Mouse (Mus musculus) heart, embryonic 16.5 days (tissue): Measurements from ENCODE around the gene Gm12166. TPM values are rescaled to one million over a fixed set of nuclear protein-coding genes. Genes with fewer than 3 reads are reported as not detected.

Source experiments
- ATAC-seq: fragments of 200-750 bp; cut with Nextera tagmentation; replicated peaks from 2 replicates; pipeline ENCODE4 v1.8.0; 2017; ENCODE audit warnings: moderate number of reproducible peaks; ENCODE audit not compliant: insufficient read depth, low FRiP score; ENCODE audit errors: extremely low read depth
- H3K27ac ChIP-seq: fragments of 300-500 bp; sonication (generic); 2 replicates; pipeline ENCODE4 v1.5.1; 2014; ENCODE audit warnings: mild to moderate bottlenecking, low read length, control low read depth, moderate library complexity
- H3K27me3 ChIP-seq: fragments of 300-500 bp; sonication (generic); 2 replicates; pipeline ENCODE4 v1.6.1; 2014; ENCODE audit warnings: low read length, mixed read lengths; ENCODE audit not compliant: control insufficient read depth, insufficient read depth
- H3K36me3 ChIP-seq: fragments of 300-500 bp; sonication (generic); 2 replicates; pipeline ENCODE4 v1.6.1; 2014; ENCODE audit not compliant: control insufficient read depth, insufficient read depth
- H3K4me1 ChIP-seq: fragments of 300-500 bp; sonication (generic); 2 replicates; pipeline ENCODE4 v1.6.1; 2014; ENCODE audit warnings: low read length, mixed read lengths; ENCODE audit not compliant: control insufficient read depth, insufficient read depth
- H3K4me2 ChIP-seq: fragments of 300-500 bp; sonication (generic); 2 replicates; pipeline ENCODE4 v1.6.1; 2014; ENCODE audit warnings: low read depth, mild to moderate bottlenecking, control low read depth, low read length
- H3K4me3 ChIP-seq: fragments of 300-500 bp; sonication (generic); 2 replicates; pipeline ENCODE4 v1.5.1; 2014; ENCODE audit warnings: mild to moderate bottlenecking, control low read depth, low read length
- H3K9ac ChIP-seq: fragments of 300-500 bp; sonication (generic); 2 replicates; pipeline ENCODE4 v1.6.1; 2014; ENCODE audit warnings: low read length, control low read depth
- H3K9me3 ChIP-seq: fragments of 300-500 bp; sonication (generic); replicated peaks from 2 replicates; pipeline ENCODE4 v1.6.1; 2016; ENCODE audit warnings: low read length; ENCODE audit not compliant: control insufficient read depth
- WGBS: fragments of 180-500 bp; shearing (Covaris S2); extraction: QIAGEN DNeasy Blood & Tissue Kit; methylation state at CpG from one replicate; pipeline ENCODE4 v1.1.7; 2014; 5-methylcytosine and 5-hydroxymethylcytosine counted together
- polyA plus RNA-seq: library from polyadenylated mRNA; unstranded; fragments of >200 nt; fragmentation: Nextera tagmentation; extraction: Ambion mirVana; gene quantifications from 2 replicates; pipeline ENCODE4 v1.2.1, GENCODE M21; 2015

Gene Gm12166
- polyA plus RNA-seq, 1 experiment from 2014 or later = 10.7 TPM

DNA sequence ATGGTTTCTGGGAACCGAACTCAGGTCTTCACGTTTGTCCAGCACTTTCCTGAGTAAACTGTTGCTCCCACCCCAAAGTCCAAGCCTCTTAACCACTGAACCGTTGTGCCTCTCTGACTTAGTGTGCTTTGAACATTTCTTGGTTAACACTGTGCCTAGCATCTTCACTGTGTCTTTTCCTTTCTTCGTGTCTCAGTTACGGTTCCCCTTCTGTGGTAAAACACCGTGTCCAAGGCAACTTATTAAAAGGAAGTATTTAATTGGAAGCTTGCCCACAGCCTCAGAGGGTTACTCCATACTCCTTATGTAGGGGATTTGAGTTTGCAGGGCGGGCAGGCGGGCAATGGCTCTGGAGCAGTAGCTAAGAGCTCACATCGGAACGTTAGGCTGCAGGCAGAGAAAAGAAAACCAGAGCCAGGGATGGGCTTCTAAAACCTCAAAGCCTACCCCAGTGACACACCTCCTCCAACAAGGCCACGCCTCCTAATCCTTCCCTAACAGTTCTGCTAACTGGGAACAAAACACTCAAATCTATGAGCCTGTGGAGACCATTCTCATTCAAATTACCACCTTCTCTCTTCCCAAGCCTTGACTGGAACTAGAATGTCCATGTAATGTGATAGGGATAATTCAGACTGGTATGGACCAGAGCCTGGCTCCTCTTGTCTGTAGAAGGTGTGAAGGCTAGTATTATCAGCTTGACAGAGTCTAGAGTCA is 24.5 kb upstream of the Gm12166 start:
- Histone ChIP-seq H3K9ac (no peak overlapping the region), H3K9me3 (no peaks in the 10 kb centered on the region), H3K4me3 (no peak overlapping the region), H3K4me1 (peaks cover 44% of the 10 kb centered on the region), H3K27me3 (no peaks in the 10 kb centered on the region), H3K4me2 (no peak overlapping the region), H3K27ac (peak overlapping the region; percentile 30), H3K36me3 (peaks cover 37% of the 10 kb centered on the region)
- 84% methylated on average over 11 of the region's 11 CpGs for WGBS
- ATAC-seq = no peak

DNA sequence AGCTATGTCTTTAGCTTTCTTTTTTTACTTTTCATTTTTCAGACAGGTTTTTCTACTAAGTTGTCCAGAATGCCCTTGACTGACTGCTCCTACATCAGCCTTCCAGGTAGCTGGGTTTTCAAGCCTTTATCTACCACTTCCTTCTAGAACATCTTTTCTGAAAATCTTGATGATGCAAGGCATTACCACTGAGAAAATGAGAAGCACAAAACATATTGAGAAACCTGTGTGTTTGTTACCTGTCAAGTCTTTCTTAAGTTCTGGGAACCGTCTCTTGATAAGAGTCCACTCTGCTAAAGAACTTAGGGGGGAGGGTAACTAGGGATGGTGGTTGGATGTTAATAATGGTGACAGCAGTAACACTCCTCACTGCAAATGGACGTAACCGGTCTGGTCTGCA is 23.4 kb upstream of the Gm12166 start:
- no peaks in the 10 kb centered on the region for H3K9me3 ChIP-seq
- H3K4me1 ChIP-seq = peaks cover 49% of the 10 kb centered on the region
- H3K4me3 ChIP-seq = no peak overlapping the region
- H3K9ac ChIP-seq = no peak overlapping the region
- no peak for ATAC-seq
- H3K36me3 ChIP-seq = peaks cover 37% of the 10 kb centered on the region
- H3K27me3 ChIP-seq = no peaks in the 10 kb centered on the region
- 55% methylated on average over 3 of the region's 3 CpGs for WGBS
- H3K27ac ChIP-seq = no peak overlapping the region; the same call in 1 of the 2 replicates
- H3K4me2 ChIP-seq = no peak overlapping the region

DNA sequence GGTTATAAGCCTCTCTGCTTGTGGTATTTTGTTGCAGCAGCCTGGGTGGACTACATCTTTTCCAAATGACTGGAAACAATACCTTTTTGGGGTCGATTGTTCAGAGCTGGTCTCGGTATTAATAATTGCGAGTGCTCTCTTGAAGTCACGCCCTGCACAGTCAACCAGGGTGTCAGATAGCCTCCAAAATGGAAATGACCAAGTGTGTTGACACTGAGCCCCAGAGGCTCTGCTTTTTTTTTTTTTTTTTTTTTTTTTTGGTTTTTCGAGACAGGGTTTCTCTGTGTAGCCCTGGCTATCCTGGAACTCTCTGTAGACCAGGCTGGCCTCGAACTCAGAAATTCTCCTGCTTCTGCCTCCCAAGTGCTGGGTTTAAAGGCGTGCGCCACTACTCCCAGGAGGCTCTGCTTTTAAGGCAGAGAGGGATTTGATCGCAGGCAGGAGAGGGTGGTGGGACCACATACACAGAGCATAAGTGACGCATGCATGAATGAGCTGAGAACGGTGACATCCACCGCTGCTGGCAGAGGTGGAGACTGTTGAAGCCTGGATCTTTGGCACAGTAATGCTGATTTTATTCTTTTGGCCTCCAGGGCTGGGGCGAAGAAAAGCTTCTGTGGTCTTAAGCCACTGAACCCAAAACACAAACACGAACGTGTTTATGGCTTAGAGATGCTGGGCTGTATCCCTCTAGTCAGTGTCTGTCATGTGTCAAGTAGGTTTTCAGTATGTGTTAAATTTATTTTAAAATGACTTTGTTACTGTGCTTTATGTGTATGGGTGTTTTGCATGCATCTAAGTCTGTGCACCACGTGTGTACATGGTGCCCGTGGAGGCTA is 21.9 kb upstream of the Gm12166 start:
- H3K4me3 ChIP-seq = no peak overlapping the region
- H3K4me2 ChIP-seq = no peak overlapping the region
- peaks cover 56% of the 10 kb centered on the region for H3K4me1 ChIP-seq
- no peaks in the 10 kb centered on the region for H3K9me3 ChIP-seq
- peak overlapping the region; percentile 77 for H3K27ac ChIP-seq
- no peak overlapping the region for H3K9ac ChIP-seq
- no peaks in the 10 kb centered on the region for H3K27me3 ChIP-seq
- no peak for ATAC-seq
- H3K36me3 ChIP-seq = peaks cover 30% of the 10 kb centered on the region
- WGBS = 86% methylated on average over 16 of the region's 17 CpGs

DNA sequence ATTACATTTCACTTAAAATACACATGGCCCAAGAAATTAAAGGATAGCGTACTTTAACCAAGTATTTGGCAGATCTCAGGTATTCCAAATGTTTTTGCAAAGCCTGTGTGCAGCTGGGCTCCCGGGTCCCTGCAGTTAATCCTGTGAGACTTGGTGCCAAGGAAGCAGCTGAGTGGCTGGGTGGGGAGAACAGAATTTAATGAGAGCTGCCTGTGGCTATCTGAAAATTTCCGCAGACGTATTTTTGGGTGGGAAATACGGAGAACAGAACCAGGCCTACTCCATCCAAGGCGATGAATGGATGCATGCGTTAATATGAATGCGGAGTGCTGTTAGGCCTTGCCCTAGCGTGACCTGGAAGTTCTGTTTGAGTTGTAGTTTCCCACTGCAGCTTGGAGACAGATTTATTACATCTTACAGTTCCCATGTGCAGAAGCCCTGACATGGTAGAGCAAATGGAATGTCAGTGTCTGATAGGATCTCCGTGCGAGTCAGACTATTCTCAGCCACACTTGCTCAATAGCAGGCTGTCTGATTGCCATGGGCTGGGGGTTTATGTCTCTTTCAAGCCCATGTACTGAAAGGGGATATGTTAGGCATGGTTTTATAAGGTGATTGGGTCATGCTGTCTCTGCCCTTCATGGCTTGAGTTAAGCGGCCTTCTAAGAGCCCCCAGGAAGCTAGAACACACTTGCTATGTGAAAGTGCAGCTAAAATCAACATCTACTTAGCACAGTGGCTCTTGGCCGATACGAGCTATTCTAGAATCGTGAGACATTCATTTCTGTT is 21.1 kb upstream of the Gm12166 start:
- WGBS = 54% methylated on average over 15 of the region's 15 CpGs
- no peak overlapping the region; the same call in 1 of the 2 replicates for H3K9ac ChIP-seq

DNA sequence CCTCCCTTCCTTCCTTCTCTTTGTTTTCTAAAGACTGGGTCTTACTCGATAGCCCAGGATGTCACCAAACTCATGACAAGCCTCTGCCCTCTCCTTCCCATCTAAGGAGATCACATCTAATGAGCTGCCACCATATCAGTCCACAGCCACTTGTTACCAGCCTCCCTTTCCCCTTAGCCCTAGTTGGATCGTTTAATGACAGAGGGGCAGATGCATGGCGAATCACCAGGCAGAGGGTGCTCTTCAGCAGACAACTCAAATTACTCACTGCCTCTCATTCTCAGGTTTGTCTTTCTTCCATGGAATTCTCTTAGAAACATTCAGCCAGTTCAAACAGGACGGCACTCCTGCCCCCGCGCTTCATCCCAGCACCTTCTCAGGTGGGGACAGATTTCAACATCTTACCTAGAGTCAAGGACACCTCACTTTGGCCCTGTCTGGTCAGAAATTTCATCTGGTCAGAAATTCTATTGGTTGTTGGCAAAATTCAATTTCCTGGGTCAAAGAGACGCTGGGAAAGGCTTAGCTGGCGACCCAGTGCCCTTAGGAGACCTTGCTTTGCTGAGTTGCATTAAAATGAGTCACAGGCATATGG is 20.4 kb upstream of the Gm12166 start:
- no peaks in the 10 kb centered on the region for H3K27me3 ChIP-seq
- H3K4me2 ChIP-seq = no peak overlapping the region
- no peaks in the 10 kb centered on the region for H3K9me3 ChIP-seq
- H3K9ac ChIP-seq = no peak overlapping the region
- peak overlapping the region; percentile 77 for H3K27ac ChIP-seq
- 65% methylated on average over 8 of the region's 8 CpGs for WGBS
- peaks cover 59% of the 10 kb centered on the region for H3K4me1 ChIP-seq
- no peak overlapping the region for H3K4me3 ChIP-seq
- peaks cover 18% of the 10 kb centered on the region for H3K36me3 ChIP-seq
- ATAC-seq = no peak

More for the DNA sequence above, 21.1 kb upstream of the Gm12166 start:
- Histone ChIP-seq H3K4me2 (no peak overlapping the region), H3K36me3 (peaks cover 23% of the 10 kb centered on the region), H3K9me3 (no peaks in the 10 kb centered on the region), H3K4me1 (peaks cover 63% of the 10 kb centered on the region), H3K27ac (peak overlapping the region; percentile 77), H3K4me3 (no peak overlapping the region), H3K27me3 (no peaks in the 10 kb centered on the region)
- no peak for ATAC-seq

DNA sequence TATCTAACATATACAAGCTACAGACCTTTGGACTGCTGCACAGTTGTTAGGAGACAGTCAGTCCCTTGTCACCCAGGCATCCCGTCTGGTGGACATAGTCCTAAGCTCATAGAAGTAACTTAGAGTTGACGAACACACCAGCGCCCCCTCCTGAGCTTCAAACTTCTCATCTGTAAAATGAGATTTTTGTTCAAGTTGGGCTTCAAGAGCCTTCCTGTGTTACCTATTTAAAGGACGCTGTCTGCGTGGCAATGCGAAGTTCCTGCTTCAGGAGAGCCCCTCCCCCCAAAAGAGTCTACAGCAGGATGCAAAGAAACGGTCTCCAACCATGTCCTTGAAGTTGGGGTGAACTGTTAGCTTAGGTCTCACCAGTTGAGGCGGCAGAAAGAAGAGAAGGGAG is 18.7 kb upstream of the Gm12166 start:
- peaks cover 5% of the 10 kb centered on the region for H3K36me3 ChIP-seq
- no peaks in the 10 kb centered on the region for H3K9me3 ChIP-seq
- H3K9ac ChIP-seq = peak overlapping the region; percentile 28; the same call in 1 of the 2 replicates
- H3K4me3 ChIP-seq = no peak overlapping the region
- peaks cover 73% of the 10 kb centered on the region for H3K4me1 ChIP-seq
- H3K27me3 ChIP-seq = no peaks in the 10 kb centered on the region
- H3K27ac ChIP-seq = peak overlapping the region; percentile 96
- 76% methylated on average over 8 of the region's 8 CpGs for WGBS
- H3K4me2 ChIP-seq = no peak overlapping the region
- no peak for ATAC-seq

DNA sequence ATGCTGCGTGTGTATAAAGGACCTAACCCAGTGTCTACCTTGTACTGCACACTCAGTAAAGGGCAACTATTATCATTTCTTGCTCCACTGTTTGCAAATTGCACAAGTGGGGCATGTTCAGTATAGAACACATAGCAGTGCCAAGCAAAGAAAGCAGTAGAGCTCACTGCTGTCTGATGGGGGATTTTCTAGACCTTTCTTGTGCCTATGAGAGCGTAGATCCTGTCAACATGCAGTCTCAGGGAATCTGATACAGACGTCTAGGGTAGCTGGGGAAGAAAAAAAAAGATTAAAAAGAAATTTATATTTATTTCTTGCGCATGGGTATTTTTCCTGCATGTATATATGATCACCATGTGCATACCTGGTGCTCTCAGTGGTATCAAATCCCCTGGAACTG is 18.0 kb upstream of the Gm12166 start:
- Histone ChIP-seq H3K36me3 (no peaks in the 10 kb centered on the region; the same call in 1 of the 2 replicates), H3K9me3 (no peaks in the 10 kb centered on the region), H3K4me3 (no peak overlapping the region), H3K27ac (peak overlapping the region; percentile 96), H3K4me2 (peak overlapping the region; percentile 25), H3K4me1 (peaks cover 74% of the 10 kb centered on the region), H3K27me3 (no peaks in the 10 kb centered on the region), H3K9ac (peak overlapping the region; percentile 70)
- ATAC-seq = no peak
- WGBS = 71% methylated on average over 4 of the region's 4 CpGs

DNA sequence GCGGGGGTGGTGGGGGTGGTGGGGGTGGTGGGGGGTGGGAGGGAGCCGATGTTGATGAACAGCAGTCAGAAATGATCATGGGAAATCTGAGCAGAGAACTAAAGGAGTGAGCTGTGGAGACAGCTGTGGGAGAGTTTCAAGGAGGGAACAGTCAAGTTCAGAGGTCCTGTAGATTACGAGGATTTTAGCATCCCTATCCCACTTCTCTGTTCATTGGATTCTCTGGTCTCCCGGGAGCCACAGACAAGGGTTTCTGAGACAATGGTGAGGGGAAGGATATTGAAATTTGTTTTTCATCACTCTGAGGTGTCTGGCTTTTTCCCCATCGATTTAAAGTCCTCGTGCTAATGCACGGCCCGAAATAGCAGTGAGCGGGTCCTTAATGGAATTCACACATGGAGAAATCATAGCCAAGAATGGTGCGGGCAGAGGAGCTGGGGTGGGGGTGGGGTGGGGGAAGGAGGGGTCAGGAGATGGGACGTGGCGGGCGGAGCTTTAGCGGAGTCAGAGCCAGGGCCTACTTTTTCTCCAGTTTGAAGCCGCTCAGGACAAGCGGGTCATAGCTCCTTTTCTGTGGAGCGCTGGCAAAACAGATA is 17.4 kb upstream of the Gm12166 start:
- no peaks in the 10 kb centered on the region for H3K27me3 ChIP-seq
- no peak overlapping the region for H3K4me3 ChIP-seq
- H3K4me1 ChIP-seq = peaks cover 80% of the 10 kb centered on the region
- peak; percentile 62 for ATAC-seq
- no peaks in the 10 kb centered on the region for H3K9me3 ChIP-seq
- peak overlapping the region; percentile 70 for H3K9ac ChIP-seq
- H3K27ac ChIP-seq = peak overlapping the region; percentile 96
- no peaks in the 10 kb centered on the region; the same call in 1 of the 2 replicates for H3K36me3 ChIP-seq
- WGBS = 11% methylated on average over 17 of the region's 17 CpGs
- H3K4me2 ChIP-seq = peak overlapping the region; percentile 33
